Mouse (Mus musculus) ES-E14 (cell line): ENCODE results near the gene Syt7. TPM values are rescaled to one million over a fixed set of nuclear protein-coding genes. Genes with fewer than 3 reads are reported as not detected.

Experiments used
- DNase-seq: peaks from one replicate; pipeline ENCODE4 v3.0.0-alpha.2; 2013; ENCODE audit warnings: low read depth, low spot score
- H3K27ac ChIP-seq: 2 replicates; pipeline ENCODE4 v1.5.1; 2012; ENCODE audit warnings: low read depth, mild to moderate bottlenecking, low read length, moderate library complexity, mixed read lengths; ENCODE audit not compliant: poor library complexity, insufficient read depth, severe bottlenecking
- H3K36me3 ChIP-seq: 2 replicates; pipeline ENCODE4 v1.6.1; 2012; ENCODE audit warnings: mild to moderate bottlenecking, low read length, moderate library complexity, mixed read lengths; ENCODE audit not compliant: control insufficient read depth, poor library complexity, insufficient read depth, severe bottlenecking
- H3K4me1 ChIP-seq, 2 experiments: fragments of 150-350 bp in 1 of 2; sonication (generic) in 1 of 2; 2 replicates each; pipeline ENCODE4 v1.6.1; 2012; ENCODE audit warnings: low read length in 2 of 2, mild to moderate bottlenecking in 1 of 2, mixed read lengths in 1 of 2; ENCODE audit not compliant: control insufficient read depth in 2 of 2, insufficient read depth in 2 of 2, poor library complexity in 1 of 2
- H3K4me3 ChIP-seq, 2 experiments: fragments of 150-350 bp in 1 of 2; sonication (generic) in 1 of 2; 2 replicates each; pipeline ENCODE4 v1.5.1; 2012; ENCODE audit warnings: low read length in 2 of 2, low read depth in 1 of 2, mild to moderate bottlenecking in 1 of 2, mixed read lengths in 1 of 2; ENCODE audit not compliant: insufficient read depth in 1 of 2, poor library complexity in 1 of 2, severe bottlenecking in 1 of 2
- H3K9ac ChIP-seq: 2 replicates; pipeline ENCODE4 v1.6.1; 2012; ENCODE audit warnings: low read depth, mild to moderate bottlenecking, low read length, mixed read lengths; ENCODE audit not compliant: poor library complexity, insufficient read depth, severe bottlenecking
- H3K9me3 ChIP-seq: fragments of 150-350 bp; sonication (generic); 2 replicates; pipeline ENCODE4 v1.6.1; 2012; ENCODE audit warnings: low read depth, mild to moderate bottlenecking, low read length; ENCODE audit not compliant: control insufficient read depth, insufficient read depth
- CHD2 ChIP-seq: IDR thresholded peaks from 2 replicates; pipeline ENCODE4 v1.6.1; 2014; ENCODE audit warnings: mild to moderate bottlenecking, low read depth, low read length, inconsistent platforms
- HCFC1 ChIP-seq: IDR thresholded peaks from 2 replicates; pipeline ENCODE4 v1.6.1; 2012; ENCODE audit warnings: low read length, inconsistent platforms, borderline replicate concordance; ENCODE audit not compliant: insufficient read depth
- MAFK ChIP-seq: IDR thresholded peaks from 2 replicates; pipeline ENCODE4 v1.6.1; 2014; ENCODE audit warnings: mild to moderate bottlenecking, low read depth, low read length, inconsistent platforms; ENCODE audit not compliant: insufficient read depth
- ZC3H11A ChIP-seq: IDR thresholded peaks from 2 replicates; pipeline ENCODE4 v1.6.1; 2012; ENCODE audit warnings: low read depth, mild to moderate bottlenecking, inconsistent platforms, low read length, borderline replicate concordance
- ZNF384 ChIP-seq: IDR thresholded peaks from 2 replicates; pipeline ENCODE4 v1.6.1; 2012; ENCODE audit warnings: low read depth, low read length, inconsistent platforms
- in situ Hi-C, 2 experiments: fragments of 600-800 bp; cut with MboI; formaldehyde crosslinking; loops; one replicate each; pipeline ENCODE4 v1.15.1; 2025; ENCODE audit warnings: low sequenced_read_pairs in 2 of 2, inconsistent platforms in 1 of 2; ENCODE audit not compliant: unreplicated experiment in 2 of 2
- total RNA-seq: library from RNA; depleted of rRNA; stranded (reverse); fragments of 300-350 nt; gene quantifications from 2 replicates; pipeline ENCODE4 v1.2.3, GENCODE M21; 2012

The Syt7 gene
- total RNA-seq, 1 experiment: 2.6 TPM

DNA sequence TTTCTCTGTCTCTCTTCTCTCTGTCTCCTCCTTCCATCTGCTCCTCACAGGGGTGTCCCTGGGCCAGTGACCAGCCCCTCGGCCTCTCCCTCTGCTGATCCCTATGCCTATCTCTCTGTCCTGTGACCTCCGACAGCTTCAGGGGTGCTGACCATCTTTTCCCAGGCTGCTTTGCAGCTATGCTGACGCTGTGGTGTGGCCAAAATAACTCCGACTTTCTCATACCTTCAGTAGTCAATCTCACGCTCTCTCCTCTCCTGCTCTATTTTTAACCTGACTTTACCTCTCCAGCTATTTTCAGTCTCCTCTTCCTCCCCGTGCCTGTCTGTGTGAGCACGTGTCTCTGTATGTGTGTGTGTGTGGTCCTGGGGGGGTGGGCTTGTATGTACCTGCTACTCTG, 44.3 kb downstream of the Syt7 start:
- no peaks in the 10 kb centered on the region; a peak in 1 of 4 replicates for H3K4me1 ChIP-seq
- no peaks in the 10 kb centered on the region for H3K36me3 ChIP-seq
- TF ChIP-seq CHD2 (no peak), ZNF384 (no peak), HCFC1 (no peak), MAFK (no peak), ZC3H11A (no peak)
- H3K9me3 ChIP-seq: no peaks in the 10 kb centered on the region
- no peak overlapping the region for H3K27ac ChIP-seq
- in situ Hi-C loops: no loop called here
- no peak overlapping the region for H3K9ac ChIP-seq
- H3K4me3 ChIP-seq: no peak overlapping the region
- DNase-seq: no peak

DNA sequence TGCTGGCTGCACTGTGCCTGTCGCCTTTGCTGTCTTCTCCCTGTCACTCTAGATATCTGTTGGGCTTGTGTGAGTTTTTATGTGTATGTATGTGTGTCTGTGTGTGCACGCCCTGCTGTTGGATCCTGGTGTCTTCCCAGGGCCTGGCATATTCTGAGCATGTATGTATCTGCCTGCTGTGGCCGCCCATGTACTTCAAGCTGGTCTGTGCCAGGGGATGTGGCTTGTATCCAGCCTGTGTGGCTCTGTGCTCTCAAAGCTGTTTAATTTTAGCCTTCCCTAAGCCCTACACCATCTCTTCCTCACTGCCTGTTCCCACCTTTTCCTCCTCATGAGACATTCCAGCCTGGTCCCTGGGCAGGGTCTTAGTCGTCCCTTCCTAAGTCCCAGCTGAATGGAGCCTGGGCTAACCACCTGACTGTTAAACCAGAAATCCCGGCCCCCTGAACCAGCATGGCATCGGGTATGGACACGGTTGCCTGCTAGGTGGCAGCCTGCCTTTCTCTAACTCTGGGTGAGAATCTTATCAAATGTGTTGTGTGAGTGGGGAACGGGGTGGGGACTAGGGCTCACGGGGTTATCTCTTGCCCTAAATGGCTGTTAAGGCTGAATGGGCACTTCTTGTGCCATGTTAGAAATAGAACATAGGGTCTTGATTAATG, 45.1 kb downstream of the Syt7 start:
- Histone ChIP-seq H3K4me1 (no peaks in the 10 kb centered on the region; a peak in 1 of 4 replicates), H3K9ac (no peak overlapping the region), H3K4me3 (no peak overlapping the region), H3K27ac (no peak overlapping the region), H3K9me3 (no peaks in the 10 kb centered on the region), H3K36me3 (no peaks in the 10 kb centered on the region)
- in situ Hi-C loops: no loop called here
- TF ChIP-seq MAFK: no peak
- no peak for TF ChIP-seq ZC3H11A
- no peak for TF ChIP-seq HCFC1
- no peak for TF ChIP-seq ZNF384
- TF ChIP-seq CHD2: no peak
- DNase-seq: no peak

DNA sequence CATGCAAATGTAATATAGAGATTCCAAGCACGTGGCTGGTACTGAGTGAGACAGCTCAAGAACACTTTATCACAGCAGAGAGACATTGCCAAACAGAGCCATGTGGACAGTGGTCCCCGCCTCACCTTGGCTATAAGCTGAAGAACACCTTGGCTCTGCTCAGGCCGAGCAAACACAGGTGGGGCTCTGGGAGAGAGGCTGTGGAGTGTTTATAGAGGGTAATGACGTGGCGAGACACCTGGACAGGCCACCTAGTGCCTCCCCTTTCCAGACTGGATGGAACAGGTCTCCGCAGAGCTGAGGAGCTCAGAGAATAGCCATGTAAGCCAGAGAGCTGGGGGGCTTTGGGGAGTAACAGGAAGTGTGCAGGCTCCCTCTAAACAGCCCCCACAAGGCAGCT, 46.0 kb downstream of the Syt7 start:
- TF ChIP-seq ZNF384 (no peak), ZC3H11A (no peak), CHD2 (no peak), MAFK (no peak), HCFC1 (no peak)
- H3K27ac ChIP-seq: no peak overlapping the region
- H3K4me3 ChIP-seq: no peak overlapping the region
- in situ Hi-C loops: no loop called here
- no peaks in the 10 kb centered on the region; a peak in 1 of 4 replicates for H3K4me1 ChIP-seq
- no peak for DNase-seq
- no peak overlapping the region for H3K9ac ChIP-seq
- H3K36me3 ChIP-seq: no peaks in the 10 kb centered on the region; the same call in 1 of the 2 replicates
- H3K9me3 ChIP-seq: no peaks in the 10 kb centered on the region

DNA sequence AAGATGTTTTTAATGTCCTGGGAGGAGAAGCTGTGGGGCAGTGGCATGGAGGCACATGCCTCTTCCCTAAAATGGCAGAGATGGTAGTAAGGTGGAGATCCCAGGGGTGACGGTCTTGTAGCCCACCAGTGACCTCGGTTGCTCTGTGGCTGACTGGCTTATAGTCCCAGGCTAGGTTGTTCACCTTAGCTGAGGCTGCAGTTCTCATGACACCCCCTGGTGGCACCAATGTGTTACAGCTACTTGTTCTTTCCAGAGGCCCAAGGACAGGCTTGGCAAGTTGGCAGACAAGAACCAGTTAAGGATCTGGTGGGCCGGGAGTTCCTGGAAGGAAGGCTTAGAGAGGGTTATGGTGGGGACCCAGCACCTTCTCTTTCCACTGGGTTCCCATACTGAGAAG, 47.0 kb downstream of the Syt7 start:
- DNase-seq: peak; percentile 70
- H3K9me3 ChIP-seq: no peaks in the 10 kb centered on the region
- 0 out of 2 replicates have a peak, but pooled peaks have one; percentile 12 for TF ChIP-seq ZC3H11A
- no peak for TF ChIP-seq ZNF384
- peak; percentile 95 for TF ChIP-seq MAFK
- H3K9ac ChIP-seq: no peak overlapping the region
- no peaks in the 10 kb centered on the region; a peak in 1 of 4 replicates for H3K4me1 ChIP-seq
- H3K4me3 ChIP-seq: no peak overlapping the region
- H3K27ac ChIP-seq: no peak overlapping the region
- H3K36me3 ChIP-seq: no peaks in the 10 kb centered on the region; the same call in 1 of the 2 replicates
- in situ Hi-C loops: no loop called here

DNA sequence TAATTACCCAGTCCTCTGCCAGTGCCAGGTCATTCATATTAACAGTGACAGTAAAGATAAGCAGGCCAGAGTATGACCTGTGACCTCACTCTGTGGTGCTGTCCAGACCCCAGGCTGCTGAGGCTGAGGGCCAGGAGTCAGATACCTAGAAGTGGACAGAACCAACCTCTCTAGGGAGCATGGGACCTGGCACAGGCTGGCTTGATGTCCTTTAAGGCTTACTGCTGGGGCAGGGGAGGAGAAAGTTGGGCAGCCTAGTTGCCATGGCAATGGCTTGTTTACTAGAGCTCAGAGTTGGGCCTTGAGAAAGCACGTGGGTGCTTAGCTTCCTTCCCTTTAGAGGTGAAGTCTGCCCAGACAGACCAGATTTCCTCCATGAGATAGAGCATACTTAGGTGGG, 47.8 kb downstream of the Syt7 start:
- in situ Hi-C loops: no loop called here
- Histone ChIP-seq H3K9me3 (no peaks in the 10 kb centered on the region), H3K4me1 (no peaks in the 10 kb centered on the region), H3K36me3 (no peaks in the 10 kb centered on the region; the same call in 1 of the 2 replicates), H3K9ac (no peak overlapping the region), H3K4me3 (no peak overlapping the region), H3K27ac (no peak overlapping the region)
- TF ChIP-seq ZNF384: no peak
- no peak for TF ChIP-seq MAFK
- no peak for TF ChIP-seq HCFC1
- no peak for TF ChIP-seq CHD2
- no peak for TF ChIP-seq ZC3H11A
- no peak for DNase-seq
